Mouse (Mus musculus) lung, embryonic 15.5 days (tissue): ENCODE data around the gene Peli2. TPM values are rescaled to one million over a fixed set of nuclear protein-coding genes. Genes with fewer than 3 reads are reported as not detected.
A peak's percentile ranks its signal among the peaks of the same experiment; 100 is the strongest.

ENCODE experiments used
- ATAC-seq: fragments of 200-750 bp; cut with Nextera tagmentation; 2 replicates; pipeline ENCODE4 v1.8.0; 2017; ENCODE audit warnings: moderate number of reproducible peaks, borderline replicate concordance; ENCODE audit not compliant: low FRiP score, low TSS enrichment; ENCODE audit errors: extremely low read depth
- H3K27ac ChIP-seq: fragments of 300-500 bp; sonication (generic); 2 replicates; pipeline ENCODE4 v1.5.1; 2015; ENCODE audit warnings: moderate library complexity, mild to moderate bottlenecking, inconsistent platforms
- H3K27me3 ChIP-seq: fragments of 300-500 bp; sonication (generic); 2 replicates; pipeline ENCODE4 v1.6.1; 2015; ENCODE audit warnings: inconsistent platforms
- H3K36me3 ChIP-seq: fragments of 300-500 bp; sonication (generic); 2 replicates; pipeline ENCODE4 v1.6.1; 2015; ENCODE audit warnings: inconsistent platforms
- H3K4me1 ChIP-seq: fragments of 300-500 bp; sonication (generic); 2 replicates; pipeline ENCODE4 v1.6.1; 2015; ENCODE audit warnings: inconsistent platforms
- H3K4me2 ChIP-seq: fragments of 300-500 bp; sonication (generic); 2 replicates; pipeline ENCODE4 v1.6.1; 2015; ENCODE audit warnings: inconsistent platforms, mild to moderate bottlenecking, moderate library complexity
- H3K4me3 ChIP-seq: fragments of 300-500 bp; sonication (generic); 2 replicates; pipeline ENCODE4 v1.5.1; 2015; ENCODE audit warnings: mild to moderate bottlenecking, inconsistent platforms
- H3K9ac ChIP-seq: fragments of 300-500 bp; sonication (generic); 2 replicates; pipeline ENCODE4 v1.6.1; 2015; ENCODE audit warnings: inconsistent platforms
- H3K9me3 ChIP-seq: fragments of 300-500 bp; sonication (generic); 2 replicates; pipeline ENCODE4 v1.6.1; 2016; ENCODE audit warnings: inconsistent platforms
- WGBS: fragments of 180-500 bp; shearing (Covaris S2); methylation state at CpG from one replicate; pipeline ENCODE4 v1.1.7; 2015; 5-methylcytosine and 5-hydroxymethylcytosine counted together
- polyA plus RNA-seq: library from polyadenylated mRNA; unstranded; fragments of >200 nt; fragmentation: Nextera tagmentation; extraction: Ambion mirVana; gene quantifications from 2 replicates; pipeline ENCODE4 v1.2.1, GENCODE M21; 2015

Gene Peli2
- polyA plus RNA-seq, 1 experiment from 2014 or later: 15.1 TPM

DNA sequence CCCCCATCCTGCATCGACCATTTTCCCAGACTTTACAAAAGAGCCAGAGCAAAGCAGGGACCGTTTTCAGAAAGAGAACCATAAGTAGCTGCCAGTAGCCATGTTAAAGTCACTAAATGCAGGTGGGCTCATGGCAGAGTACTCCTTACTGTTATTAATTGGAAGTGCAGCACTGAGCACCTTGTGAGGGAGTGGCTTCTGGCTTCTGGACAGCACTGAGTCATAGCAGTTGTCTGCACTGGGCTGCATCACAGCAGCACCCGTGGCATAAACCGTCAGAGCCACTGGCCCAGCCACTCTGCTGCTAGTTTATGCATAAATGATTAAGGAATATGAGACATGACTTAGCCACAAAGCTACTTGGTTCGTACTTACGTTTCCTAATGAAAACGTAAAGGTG, 120.7 kb downstream of the Peli2 start:
- no peaks in the 10 kb centered on the region for H3K9me3 ChIP-seq
- no peak overlapping the region for H3K27ac ChIP-seq
- H3K27me3 ChIP-seq: no peaks in the 10 kb centered on the region
- no peak for ATAC-seq
- peaks cover under 1% of the 10 kb centered on the region; the same call in 1 of the 2 replicates for H3K4me1 ChIP-seq
- no peak overlapping the region for H3K9ac ChIP-seq
- WGBS: 86% methylated on average over 7 of the region's 7 CpGs
- H3K4me3 ChIP-seq: no peak overlapping the region
- no peak overlapping the region for H3K4me2 ChIP-seq
- H3K36me3 ChIP-seq: peaks cover 12% of the 10 kb centered on the region

DNA sequence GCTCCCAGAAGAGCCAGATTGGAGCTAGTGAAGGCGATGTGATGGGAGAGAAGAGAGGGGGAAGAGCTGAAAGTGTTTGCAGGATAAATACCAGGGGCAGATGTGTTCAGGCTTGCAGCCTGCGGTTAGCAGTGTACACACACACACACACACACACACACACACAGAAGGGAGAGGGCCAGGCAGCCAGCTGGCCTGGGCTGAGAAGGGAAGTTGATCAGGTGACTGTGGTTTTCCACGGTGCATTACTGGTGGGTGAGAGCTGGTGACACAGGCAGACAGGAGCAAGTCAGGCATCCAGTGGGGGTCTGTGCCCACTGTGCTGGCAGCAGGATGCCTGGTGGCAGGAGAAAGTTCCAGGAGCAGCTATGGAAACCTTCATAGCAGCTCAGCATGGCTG, 125.6 kb downstream of the Peli2 start:
- WGBS: 26% methylated on average over 3 of the region's 3 CpGs
- Histone ChIP-seq H3K27ac (no peak overlapping the region), H3K4me1 (peaks cover 4% of the 10 kb centered on the region; the same call in 1 of the 2 replicates), H3K36me3 (peaks cover 11% of the 10 kb centered on the region), H3K9me3 (no peaks in the 10 kb centered on the region), H3K4me3 (no peak overlapping the region), H3K9ac (no peak overlapping the region), H3K27me3 (no peaks in the 10 kb centered on the region), H3K4me2 (no peak overlapping the region)
- 0 out of 2 replicates have a peak, but pooled peaks have one; percentile 31 for ATAC-seq

DNA sequence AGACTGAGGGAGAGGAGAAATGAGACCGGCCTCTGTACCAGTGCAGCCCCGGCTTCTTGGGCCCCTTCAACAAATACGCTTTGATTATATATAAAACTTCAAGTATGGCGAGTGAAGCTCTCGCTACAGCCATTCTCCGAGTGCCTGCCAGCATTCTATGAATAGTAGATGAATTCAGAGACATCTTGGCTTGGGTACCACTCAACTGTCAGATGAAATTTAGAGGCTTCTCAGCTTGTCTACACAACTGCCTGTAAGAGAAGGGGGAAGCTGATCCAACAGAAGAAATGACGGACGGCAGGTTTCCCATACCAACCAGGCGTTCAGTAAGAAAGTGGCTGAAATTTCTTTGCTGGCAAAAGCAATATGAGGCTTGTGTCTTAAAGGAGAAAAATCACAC, 126.3 kb downstream of the Peli2 start:
- Histone ChIP-seq H3K4me3 (no peak overlapping the region), H3K27me3 (no peaks in the 10 kb centered on the region), H3K27ac (no peak overlapping the region), H3K4me2 (no peak overlapping the region), H3K36me3 (peaks cover 8% of the 10 kb centered on the region; the same call in 1 of the 2 replicates), H3K9me3 (no peaks in the 10 kb centered on the region), H3K4me1 (peaks cover 4% of the 10 kb centered on the region; the same call in 1 of the 2 replicates), H3K9ac (no peak overlapping the region)
- WGBS: 73% methylated on average over 9 of the region's 9 CpGs
- no peak for ATAC-seq

DNA sequence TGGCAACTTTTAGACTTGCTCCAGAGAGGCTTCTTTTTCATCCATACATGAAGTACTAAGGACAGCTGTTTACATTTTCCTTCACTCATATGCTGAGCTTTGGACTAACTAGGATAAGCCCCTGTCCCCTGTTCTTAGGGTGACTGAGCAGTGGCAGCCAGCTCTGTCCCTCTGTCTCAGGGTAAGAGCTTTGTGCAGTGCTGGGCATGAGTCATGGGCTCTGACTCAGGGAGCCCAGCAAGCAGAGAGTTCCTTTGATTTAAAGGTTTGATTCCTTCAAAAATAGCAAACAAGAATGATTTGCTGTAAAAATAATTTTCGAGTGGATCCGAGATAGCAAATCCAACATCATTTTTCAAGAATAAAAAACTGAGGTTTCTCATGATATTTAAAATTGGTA, 128.8 kb downstream of the Peli2 start:
- Histone ChIP-seq H3K9me3 (no peaks in the 10 kb centered on the region), H3K27ac (no peak overlapping the region), H3K27me3 (no peaks in the 10 kb centered on the region), H3K4me3 (no peak overlapping the region), H3K36me3 (0 out of 2 replicates have a peak, but pooled peaks cover 4% of the 10 kb centered on the region), H3K4me2 (no peak overlapping the region), H3K9ac (no peak overlapping the region), H3K4me1 (peaks cover 4% of the 10 kb centered on the region; the same call in 1 of the 2 replicates)
- no peak for ATAC-seq
- WGBS: 91% methylated on average over 2 of the region's 2 CpGs

DNA sequence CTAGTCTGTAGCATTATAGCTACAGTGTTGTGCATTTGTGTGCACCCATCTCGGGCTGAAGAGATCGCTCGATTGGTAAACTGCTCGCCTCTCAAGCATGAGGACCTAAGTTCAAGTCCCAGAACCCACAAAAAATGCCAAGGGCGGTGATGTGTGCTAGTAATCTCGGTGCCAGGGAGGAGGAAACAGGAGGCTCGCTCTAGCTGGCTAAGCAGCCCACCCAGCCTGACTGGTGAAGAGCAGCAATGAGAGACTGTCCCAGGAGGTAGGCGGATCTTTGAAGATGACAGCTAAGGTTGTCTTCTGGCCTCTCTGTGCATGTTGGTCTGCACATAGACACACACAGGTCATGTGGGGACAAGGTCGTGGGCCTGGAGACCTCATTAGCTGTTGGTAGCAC, 129.3 kb downstream of the Peli2 start:
- ATAC-seq: no peak

DNA sequence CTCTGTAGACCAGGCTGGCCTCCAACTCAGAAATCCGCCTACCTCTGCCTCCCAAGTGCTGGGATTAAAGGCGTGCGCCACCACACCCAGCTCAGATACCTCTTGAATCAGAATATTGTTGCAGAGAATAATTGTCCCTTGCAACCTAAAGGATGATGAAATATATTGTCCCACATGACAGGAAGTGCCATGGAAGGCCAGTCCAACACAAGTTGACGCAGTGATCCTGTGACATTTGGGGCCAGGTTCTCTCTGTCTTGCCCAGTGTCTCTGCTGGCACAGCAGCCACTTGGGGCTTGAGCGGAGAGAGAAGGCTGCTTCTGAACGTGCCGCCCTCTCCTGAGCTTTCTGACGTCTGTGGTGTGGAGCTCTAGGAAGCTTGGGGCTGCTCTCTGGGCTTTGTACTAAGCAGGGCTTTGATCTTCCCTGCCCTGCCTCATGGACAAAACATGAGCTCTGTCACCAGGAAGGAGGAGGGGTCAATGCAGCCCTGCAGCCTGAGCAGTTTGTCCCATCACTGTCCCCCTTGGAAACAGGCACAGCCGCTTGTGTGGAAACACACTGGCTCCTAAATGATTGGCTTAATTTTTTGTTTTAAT, 130.9 kb downstream of the Peli2 start:
- Histone ChIP-seq H3K4me3 (no peak overlapping the region), H3K36me3 (peaks cover 6% of the 10 kb centered on the region; the same call in 1 of the 2 replicates), H3K4me1 (peaks cover 2% of the 10 kb centered on the region; the same call in 1 of the 2 replicates), H3K9me3 (no peaks in the 10 kb centered on the region), H3K27ac (no peak overlapping the region), H3K27me3 (no peaks in the 10 kb centered on the region), H3K4me2 (no peak overlapping the region), H3K9ac (no peak overlapping the region)
- WGBS: 60% methylated on average over 9 of the region's 9 CpGs
- ATAC-seq: peak; percentile 50; the same call in 1 of the 2 replicates

More for the DNA sequence above, 129.3 kb downstream of the Peli2 start:
- Histone ChIP-seq H3K4me1 (peaks cover 4% of the 10 kb centered on the region; the same call in 1 of the 2 replicates), H3K4me3 (no peak overlapping the region), H3K27ac (no peak overlapping the region), H3K4me2 (no peak overlapping the region), H3K9ac (no peak overlapping the region), H3K36me3 (0 out of 2 replicates have a peak, but pooled peaks cover 2% of the 10 kb centered on the region), H3K27me3 (no peaks in the 10 kb centered on the region), H3K9me3 (no peaks in the 10 kb centered on the region)
- WGBS: 86% methylated on average over 9 of the region's 9 CpGs

DNA sequence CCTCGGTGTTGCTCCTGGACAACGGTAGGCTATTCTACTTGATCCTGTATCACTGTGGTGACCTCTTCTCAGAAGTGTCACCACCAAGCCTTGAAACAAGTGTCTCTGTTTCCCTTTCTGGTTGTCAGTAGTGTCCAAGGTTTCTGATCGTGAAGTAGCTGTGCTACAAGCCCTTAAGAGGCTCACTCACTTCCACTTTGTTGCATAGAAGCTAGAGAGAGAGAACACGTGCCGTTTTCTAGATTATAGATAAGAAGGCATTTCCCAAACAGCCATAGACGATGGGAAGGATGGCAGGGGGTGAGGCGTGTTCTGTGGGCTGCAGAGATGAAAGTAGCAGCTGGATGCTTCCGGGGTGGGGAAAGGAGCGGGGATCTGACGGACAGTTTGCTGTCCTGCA, 132.6 kb downstream of the Peli2 start:
- Histone ChIP-seq H3K27me3 (no peaks in the 10 kb centered on the region), H3K4me3 (no peak overlapping the region), H3K9ac (no peak overlapping the region), H3K9me3 (no peaks in the 10 kb centered on the region), H3K4me2 (no peak overlapping the region), H3K36me3 (peaks cover 7% of the 10 kb centered on the region; the same call in 1 of the 2 replicates), H3K27ac (no peak overlapping the region), H3K4me1 (no peaks in the 10 kb centered on the region)
- ATAC-seq: no peak
- WGBS: 38% methylated on average over 10 of the region's 10 CpGs

DNA sequence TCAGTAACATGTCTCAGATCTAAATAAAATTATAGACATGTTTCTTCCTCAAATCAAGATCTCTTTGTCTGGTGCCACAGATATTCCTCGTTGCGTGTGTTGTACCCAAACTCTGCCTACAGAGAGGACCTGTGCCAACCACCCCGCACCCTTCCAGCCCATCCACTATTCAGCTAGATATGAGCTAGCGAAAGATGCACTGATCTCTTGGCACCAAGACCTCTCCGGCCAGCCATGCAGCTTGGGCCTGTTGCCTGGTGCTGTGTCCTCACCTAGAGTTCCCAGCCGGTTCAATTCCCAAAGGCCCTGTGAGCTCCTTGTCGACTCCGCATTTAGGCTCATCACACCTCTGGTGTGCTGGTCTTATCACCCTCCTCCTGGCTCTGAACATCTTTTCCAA, 134.1 kb downstream of the Peli2 start:
- Histone ChIP-seq H3K4me2 (no peak overlapping the region), H3K36me3 (peaks cover 7% of the 10 kb centered on the region; the same call in 1 of the 2 replicates), H3K9me3 (no peaks in the 10 kb centered on the region), H3K4me3 (no peak overlapping the region), H3K4me1 (no peaks in the 10 kb centered on the region), H3K27ac (no peak overlapping the region), H3K9ac (no peak overlapping the region), H3K27me3 (no peaks in the 10 kb centered on the region)
- 95% methylated on average over 8 of the region's 8 CpGs for WGBS
- ATAC-seq: no peak

DNA sequence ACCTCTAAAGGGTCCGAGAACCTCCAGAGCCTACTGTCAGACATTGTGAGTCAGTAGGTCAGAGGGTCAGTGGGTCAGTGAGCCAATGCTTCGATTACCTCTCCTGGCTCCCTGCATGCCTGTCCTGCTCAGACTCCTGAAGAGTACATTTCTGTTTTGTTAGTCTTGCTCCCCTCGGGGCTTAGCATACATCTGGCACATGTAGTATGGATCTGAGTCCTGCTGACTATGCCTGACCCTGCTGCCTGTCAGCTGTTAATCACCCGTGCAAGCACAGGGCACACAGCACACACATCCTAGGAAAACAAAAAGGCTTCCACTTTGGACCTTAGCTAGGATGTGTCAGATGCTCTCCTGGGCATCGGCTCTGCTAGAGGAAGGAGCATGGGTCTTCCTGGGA, 134.7 kb downstream of the Peli2 start:
- H3K9ac ChIP-seq: no peak overlapping the region
- H3K4me3 ChIP-seq: no peak overlapping the region
- H3K27me3 ChIP-seq: no peaks in the 10 kb centered on the region
- no peak for ATAC-seq
- no peak overlapping the region for H3K4me2 ChIP-seq
- 61% methylated on average over 5 of the region's 5 CpGs for WGBS
- no peaks in the 10 kb centered on the region for H3K4me1 ChIP-seq
- peaks cover 7% of the 10 kb centered on the region; the same call in 1 of the 2 replicates for H3K36me3 ChIP-seq
- H3K27ac ChIP-seq: no peak overlapping the region
- no peaks in the 10 kb centered on the region for H3K9me3 ChIP-seq

DNA sequence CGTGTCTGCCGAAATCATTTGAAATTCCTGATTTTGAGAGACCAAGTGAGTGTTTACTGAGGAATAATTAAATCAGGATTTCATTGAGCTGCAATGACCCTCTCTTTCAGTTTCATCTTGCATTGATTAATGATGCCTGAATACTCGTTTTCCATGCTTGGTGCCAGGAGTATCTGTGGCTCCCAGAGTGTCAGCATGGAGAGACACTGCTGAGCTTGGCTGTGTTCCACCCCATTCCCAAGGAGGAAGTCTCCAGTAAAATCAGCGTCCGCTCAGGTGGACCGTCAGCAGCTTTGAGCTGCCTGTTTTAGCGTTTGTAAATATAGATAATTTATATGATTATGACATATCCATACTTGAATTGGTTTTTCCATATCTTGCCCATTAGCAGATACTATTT, 137.1 kb downstream of the Peli2 start:
- Histone ChIP-seq H3K36me3 (peaks cover 7% of the 10 kb centered on the region; the same call in 1 of the 2 replicates), H3K9me3 (no peaks in the 10 kb centered on the region), H3K4me2 (no peak overlapping the region), H3K4me3 (no peak overlapping the region), H3K9ac (no peak overlapping the region), H3K27ac (no peak overlapping the region), H3K4me1 (no peaks in the 10 kb centered on the region), H3K27me3 (no peaks in the 10 kb centered on the region)
- WGBS: 56% methylated on average over 7 of the region's 7 CpGs
- ATAC-seq: no peak

DNA sequence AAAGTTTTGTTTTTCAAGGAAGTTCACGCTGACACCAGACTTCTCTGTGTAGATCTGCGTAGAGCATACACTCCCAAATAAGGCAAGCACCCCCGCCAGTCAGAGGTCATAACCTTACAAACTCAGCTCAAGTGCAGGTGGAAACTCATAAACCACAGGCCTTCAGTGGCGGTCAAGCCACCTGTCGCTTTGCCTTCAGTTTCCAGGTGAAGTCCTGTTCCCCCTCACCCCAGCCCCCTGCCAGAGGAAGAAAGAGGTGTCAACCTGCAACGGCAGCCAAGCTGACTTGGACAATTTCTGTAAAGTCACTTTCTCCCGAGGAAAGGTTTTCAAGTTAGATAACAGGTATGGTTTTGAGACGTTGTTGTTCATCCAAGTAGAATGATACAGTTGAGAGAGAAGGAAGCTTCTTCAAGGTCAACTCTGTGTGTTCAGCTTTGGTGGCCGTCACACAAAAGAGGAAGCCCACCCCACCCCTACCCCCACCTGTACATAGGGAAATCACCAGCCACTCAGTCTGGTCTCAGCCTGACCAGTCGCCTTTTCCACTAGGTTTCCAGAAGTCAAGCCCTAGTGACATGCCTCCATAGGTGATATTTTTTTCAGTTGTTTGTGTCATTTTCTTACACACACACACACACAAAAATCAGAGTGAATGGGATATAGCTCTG, 138.2 kb downstream of the Peli2 start:
- Histone ChIP-seq H3K36me3 (peaks cover 7% of the 10 kb centered on the region; the same call in 1 of the 2 replicates), H3K9me3 (no peaks in the 10 kb centered on the region), H3K9ac (no peak overlapping the region), H3K27me3 (no peaks in the 10 kb centered on the region), H3K4me3 (no peak overlapping the region), H3K4me1 (no peaks in the 10 kb centered on the region), H3K27ac (no peak overlapping the region), H3K4me2 (no peak overlapping the region)
- no peak for ATAC-seq
- WGBS: 65% methylated on average over 10 of the region's 10 CpGs

DNA sequence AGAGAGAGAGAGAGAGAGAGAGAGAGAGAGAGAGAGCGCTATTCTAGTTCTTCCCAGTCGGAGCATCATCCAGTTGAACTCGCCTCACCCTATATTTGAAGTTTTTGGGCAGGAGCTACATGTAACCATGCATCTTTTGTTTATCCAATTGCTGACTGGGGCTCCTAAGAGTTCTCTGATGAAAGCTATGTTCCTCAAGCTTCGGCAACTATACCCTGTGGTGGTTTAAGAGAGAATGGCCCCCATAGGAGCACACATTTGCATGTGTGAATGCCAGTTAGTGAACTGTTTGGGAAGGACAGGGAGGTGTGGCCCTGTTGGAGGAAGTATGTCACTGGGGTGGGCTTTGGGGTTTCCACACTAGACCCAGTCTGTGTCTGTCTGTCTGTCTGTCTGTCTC, 142.5 kb downstream of the Peli2 start:
- WGBS: 93% methylated on average over 4 of the region's 4 CpGs
- no peaks in the 10 kb centered on the region for H3K27me3 ChIP-seq
- no peaks in the 10 kb centered on the region for H3K4me1 ChIP-seq
- no peak for ATAC-seq
- no peaks in the 10 kb centered on the region for H3K9me3 ChIP-seq
- no peak overlapping the region for H3K27ac ChIP-seq
- no peak overlapping the region for H3K4me2 ChIP-seq
- no peaks in the 10 kb centered on the region for H3K36me3 ChIP-seq
- H3K4me3 ChIP-seq: no peak overlapping the region
- H3K9ac ChIP-seq: no peak overlapping the region
